Mouse (Mus musculus) small intestine, adult 2 months (tissue): ENCODE data around the gene Krt35.

Source experiments
- CTCF ChIP-seq: fragments of 200-500 bp; IDR thresholded peaks from 2 replicates; pipeline ENCODE4 v1.5.1; 2012; ENCODE audit warnings: low read depth, mild to moderate bottlenecking, control low read depth, inconsistent platforms, low read length, moderate library complexity, mixed read lengths; ENCODE audit not compliant: insufficient replicate concordance, insufficient read length; ENCODE audit errors: extremely low read depth
- POLR2A ChIP-seq: fragments of 200-500 bp; IDR thresholded peaks from 2 replicates; pipeline ENCODE4 v1.6.1; 2012; ENCODE audit warnings: low read depth, mild to moderate bottlenecking, control low read depth, inconsistent platforms, low read length, moderate library complexity

DNA sequence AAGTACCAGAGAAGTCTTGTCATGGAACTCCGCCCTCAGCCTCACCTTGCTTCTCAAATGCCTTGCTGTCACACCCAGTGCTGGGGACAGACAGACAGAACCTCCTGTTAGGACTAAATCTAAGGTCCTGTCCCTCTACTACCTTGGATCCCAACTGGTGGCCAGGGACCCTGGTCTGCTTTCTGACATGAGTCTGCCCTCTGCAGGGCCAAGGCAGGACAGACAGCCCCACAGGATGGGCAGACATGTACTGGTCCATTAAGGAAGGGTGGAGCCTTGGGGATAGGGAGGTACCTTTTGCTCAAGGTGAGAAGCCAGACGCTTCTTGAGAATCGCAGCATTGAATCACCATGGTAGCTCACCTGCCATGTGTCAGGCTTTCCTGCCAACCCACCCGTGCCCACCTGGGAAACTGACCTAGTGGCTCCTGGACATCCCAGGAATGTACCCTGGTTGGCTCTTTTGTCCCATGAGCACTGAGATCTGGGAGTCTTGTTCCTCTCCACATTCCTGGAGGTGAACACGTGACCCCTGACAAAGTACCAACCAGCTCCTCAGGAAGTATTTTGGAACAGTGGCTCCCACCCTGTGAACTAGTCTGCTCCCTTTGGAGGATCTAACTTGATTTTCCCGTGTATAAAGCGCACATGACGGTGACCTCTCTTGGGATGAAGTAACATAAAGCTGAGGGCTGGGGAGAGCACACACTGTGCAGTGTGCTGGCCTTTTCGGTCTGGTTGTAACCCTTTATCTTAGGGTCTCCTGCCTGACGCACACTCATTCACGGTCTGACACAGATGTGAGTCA, 17.1 kb upstream of the Krt35 start:
- TF ChIP-seq CTCF: no peak
- no peak for TF ChIP-seq POLR2A
